Mouse (Mus musculus) brain, embryonic 14.5 days (tissue): Measurements from ENCODE around the gene Piezo1.

ENCODE experiments used
- CTCF ChIP-seq: fragments of 200-500 bp; IDR thresholded peaks from 2 replicates; pipeline ENCODE4 v1.5.1; 2012; ENCODE audit warnings: inconsistent platforms, mild to moderate bottlenecking, moderate library complexity, borderline replicate concordance; ENCODE audit not compliant: insufficient read depth, insufficient read length; ENCODE audit errors: extremely low read depth
- POLR2A ChIP-seq: fragments of 200-500 bp; IDR thresholded peaks from 2 replicates; pipeline ENCODE4 v1.6.1; 2012; ENCODE audit warnings: mild to moderate bottlenecking, inconsistent platforms, borderline replicate concordance; ENCODE audit not compliant: poor library complexity, insufficient read depth, insufficient read length, severe bottlenecking; ENCODE audit errors: extremely low read depth

DNA sequence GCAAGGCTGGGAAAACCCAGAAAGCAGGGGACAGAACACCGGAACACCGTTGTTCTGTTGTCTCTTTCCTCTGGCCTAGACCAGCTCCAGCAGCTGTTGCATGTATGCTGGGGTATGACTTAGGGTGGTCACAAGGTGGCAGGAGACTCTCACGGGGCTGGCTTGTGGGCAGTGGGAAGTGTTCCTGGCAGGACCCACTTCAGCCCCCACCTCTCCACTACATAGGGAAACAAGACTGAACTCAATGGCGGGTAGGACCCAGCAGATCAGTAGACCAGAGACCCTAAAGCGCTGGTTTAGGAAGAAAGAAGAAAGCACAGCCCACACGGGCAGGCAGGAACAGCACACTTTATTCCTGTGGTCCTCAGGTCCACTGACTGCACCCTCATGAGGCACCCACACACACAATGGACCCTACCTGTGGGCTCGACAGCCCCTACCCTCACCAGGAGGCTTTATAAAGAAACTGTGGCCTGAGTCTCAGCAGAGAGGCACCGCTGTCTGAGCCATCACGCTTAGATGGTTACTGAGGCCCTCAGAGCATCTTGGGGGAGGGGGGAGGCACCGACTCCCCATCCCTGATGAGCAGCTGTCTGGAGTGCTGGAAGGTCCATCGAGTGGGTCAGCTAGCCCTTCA, 117.7 kb downstream of the Piezo1 start:
- TF ChIP-seq CTCF, result no peak
- TF ChIP-seq POLR2A, result no peak
